Mouse (Mus musculus): Measurements from ENCODE around the gene Slc8a1.

GRCm38 (mm10) chr17:81416361-81417114 is 321.6 kb downstream of the Slc8a1 start:
- TF ChIP-seq GATA1 (IDR thresholded peaks at IDR 0.05; ENCODE audit: borderline replicate concordance, low read length) (no peak), FLI1 (IDR thresholded peaks at IDR 0.05; ENCODE audit: low read length) (no peak)
